Mouse (Mus musculus) right cerebral cortex, postnatal 36 days (tissue): ENCODE data around the gene Camkk2.

Source experiments
- DNase-seq, 2 experiments: peaks; one replicate each; pipeline ENCODE4 v3.0.0; 2022; ENCODE audit warnings: low spot score in 2 of 2, mixed read lengths in 1 of 2

Camkk2 gene

DNA sequence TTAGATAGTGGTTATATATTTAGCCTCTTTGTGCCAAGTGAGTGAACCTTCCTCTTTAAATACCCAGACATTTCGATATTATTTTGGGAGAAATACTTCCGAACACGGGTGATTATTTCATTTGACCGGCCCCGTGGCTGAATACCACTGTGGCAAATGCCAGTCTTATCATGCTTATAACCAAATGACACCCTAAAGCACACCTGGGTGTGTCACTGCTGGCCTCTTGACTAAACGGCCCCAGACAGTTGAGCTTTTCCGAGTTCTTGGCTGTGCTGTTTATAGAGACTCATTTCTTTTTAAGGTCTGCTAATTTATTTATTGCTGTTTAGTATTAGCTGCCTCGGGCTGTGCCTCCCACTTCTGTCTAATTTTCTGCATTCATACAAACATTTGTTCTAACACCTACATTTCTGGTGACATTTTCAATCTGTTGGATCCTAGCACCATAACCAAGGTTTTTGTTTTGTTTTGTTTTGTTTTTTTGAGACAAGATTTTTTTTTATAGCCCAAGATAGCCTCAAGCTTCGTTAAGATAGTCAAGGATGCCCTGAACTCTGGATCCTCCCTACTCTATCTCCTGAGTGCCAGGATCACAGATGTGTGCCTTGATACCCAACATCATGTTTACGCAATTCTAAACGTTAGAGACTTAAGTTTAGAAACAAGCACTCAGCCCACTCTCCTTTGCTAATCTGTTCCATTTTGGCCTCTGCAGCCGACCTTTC, 78.9 kb downstream of the Camkk2 start:
- no peak for DNase-seq

- DNase-seq: no peak
Observed at GRCm38 (mm10) chr5:122698701-122699060, 80.5 kb downstream of the Camkk2 start.

DNA sequence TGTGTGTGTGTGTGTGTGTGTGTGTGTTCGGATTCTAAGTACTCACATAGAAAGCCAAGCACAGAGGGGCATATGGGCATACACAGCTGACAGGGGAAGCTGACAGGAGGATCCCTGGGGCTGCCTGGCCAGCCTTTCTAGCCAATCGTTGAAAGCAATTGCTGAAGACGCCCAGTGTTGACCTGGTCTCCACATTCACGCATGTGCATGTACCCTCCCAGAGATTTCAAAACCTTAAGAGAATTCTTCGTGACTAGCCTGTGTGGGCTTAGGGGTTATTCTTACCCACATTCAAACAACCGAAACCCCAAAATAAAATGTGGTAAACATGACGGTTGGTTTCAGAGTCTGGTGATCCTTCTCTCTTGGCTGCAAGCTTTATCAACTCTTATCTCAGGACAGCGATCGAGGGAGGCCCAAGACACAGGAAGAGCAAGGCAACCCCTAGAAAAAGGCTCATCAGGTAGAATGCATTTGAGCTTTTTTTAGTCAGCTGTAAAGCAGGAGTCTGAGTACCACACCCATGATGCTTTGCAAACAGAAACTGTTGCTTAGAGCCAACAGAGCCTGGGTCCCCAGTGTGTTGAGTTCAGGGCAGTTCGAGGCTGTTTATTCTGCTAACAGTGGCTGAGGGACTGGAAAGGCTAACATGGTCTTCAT, 81.0 kb downstream of the Camkk2 start:
- DNase-seq: no peak

- DNase-seq: no peak
Observed at GRCm38 (mm10) chr5:122695516-122695915, 83.7 kb downstream of the Camkk2 start.

DNA sequence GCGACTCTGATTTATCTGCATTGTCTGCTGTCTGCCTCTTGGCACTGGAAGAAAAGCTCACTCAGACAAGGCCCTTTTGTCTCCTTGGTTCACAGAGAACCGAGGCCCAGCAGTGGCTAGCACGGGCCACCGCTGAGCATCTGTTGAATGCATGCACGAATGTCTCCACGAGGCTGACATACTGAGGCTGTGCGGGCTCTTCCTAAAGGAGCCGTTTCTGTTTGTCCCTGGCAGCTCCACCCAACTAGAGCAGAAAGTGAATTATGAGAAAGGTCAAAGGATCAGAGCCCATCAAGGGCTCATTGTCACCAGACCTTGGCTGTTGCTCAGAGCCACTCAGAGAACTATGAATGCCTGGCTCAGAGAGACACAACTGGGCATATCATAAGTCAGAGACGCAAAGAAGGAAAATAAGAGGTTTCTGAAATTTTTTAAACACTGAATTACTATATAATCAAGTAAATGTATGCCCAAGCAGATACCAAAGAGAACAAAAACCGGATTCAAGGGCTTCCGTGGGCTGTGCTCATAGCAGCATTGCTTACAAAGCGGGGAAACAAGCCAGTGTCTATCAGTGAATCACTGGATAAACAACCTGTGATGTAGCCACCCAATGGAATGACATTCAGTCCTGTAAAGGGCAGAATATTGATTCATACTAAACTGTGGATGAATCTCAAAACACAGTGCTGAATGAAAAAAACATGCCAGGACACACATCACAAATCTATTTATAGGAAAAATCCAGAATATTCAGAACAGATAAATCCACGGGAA, 85.6 kb downstream of the Camkk2 start:
- peak in 1 of 2 experiments; percentile 8 for DNase-seq

GRCm38 (mm10) chr5:122690486-122690885, 88.7 kb downstream of the Camkk2 start:
- DNase-seq: no peak

- DNase-seq: no peak
Observed at GRCm38 (mm10) chr5:122689153-122689552, 90.1 kb downstream of the Camkk2 start.

GRCm38 (mm10) chr5:122687391-122687790, 91.8 kb downstream of the Camkk2 start:
- DNase-seq: no peak

GRCm38 (mm10) chr5:122683926-122684325, 95.3 kb downstream of the Camkk2 start:
- DNase-seq: no peak

DNA sequence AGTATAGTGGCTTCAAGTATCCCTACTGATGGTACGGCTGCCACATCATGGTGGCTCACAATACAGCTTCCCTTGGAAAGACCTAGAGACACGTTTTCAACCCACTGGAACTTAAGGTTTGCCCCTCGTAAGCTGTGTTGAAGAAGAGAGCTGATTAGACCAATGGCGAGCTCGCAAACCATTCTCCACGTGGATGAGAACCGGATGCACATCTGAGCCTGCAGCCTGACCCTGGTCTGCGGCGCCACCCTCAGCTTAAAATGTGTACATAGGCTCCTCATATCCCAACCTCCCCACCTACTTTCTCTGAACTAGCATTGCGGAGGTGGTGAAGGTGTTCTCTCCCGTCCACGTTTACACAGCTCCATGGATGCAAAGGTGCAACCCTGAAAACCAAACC, 97.9 kb downstream of the Camkk2 start:
- DNase-seq: no peak
